Mouse (Mus musculus): ENCODE measurements around the gene Exosc3. TPM values are rescaled to one million over a fixed set of nuclear protein-coding genes. Genes with fewer than 3 reads are reported as not detected.

Exosc3 gene
- total and polyA plus RNA-seq, 3 experiments, result 165 to 255 (median 213) TPM

DNA sequence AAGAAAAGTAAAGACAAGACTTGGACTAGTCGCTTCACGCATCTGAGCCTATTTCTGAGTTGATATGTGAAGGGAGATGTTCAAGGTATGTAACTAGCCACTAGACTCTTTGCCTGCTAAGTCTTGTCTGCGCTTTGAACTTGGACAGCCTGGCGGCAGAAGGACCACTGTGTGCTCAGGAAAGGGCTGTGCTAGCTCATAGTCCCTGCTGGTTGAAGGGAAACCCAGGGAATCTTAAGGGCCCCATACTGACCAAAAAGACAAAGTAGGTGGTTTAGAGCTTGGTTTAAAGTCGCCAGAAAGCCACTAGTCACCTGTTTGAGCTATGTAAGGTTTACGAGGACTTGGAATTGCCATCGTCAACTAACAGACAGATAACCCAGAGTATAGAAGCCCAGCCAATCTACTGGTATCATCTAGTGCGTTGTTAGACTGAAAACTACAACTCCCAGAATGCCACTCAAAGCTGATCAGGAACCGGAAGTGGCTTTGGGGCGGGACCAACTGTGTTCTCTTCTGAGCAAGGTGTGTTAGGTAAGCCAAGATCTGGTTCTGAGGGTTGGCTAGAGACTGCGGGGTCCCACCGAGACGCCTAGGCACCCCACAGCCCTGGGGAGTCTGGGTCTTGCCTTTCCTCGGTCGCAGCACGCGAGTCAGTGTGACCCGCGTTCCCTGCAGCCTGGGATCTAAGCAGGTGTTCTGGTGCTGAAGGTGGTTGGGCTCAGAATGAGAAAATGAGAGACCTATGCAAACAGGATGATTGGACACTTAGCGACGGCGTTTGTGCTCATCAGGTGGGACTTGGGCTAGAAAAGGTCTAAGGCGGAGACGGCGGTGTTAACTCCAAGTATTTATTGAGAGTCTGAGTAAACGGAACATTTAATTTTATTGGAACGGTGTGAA is 45.6 kb downstream of the Exosc3 start, which contains the start of gene Trmt10b (continued):
- TF ChIP-seq HCFC1 (IDR thresholded peaks at IDR 0.05; ENCODE audit: low read depth, low read length), result peak; percentile 99
- no peak for TF ChIP-seq UBTF (IDR thresholded peaks at IDR 0.05; ENCODE audit: low read depth, low read length)
- TF ChIP-seq ZKSCAN1 (IDR thresholded peaks at IDR 0.05; ENCODE audit: borderline replicate concordance, low read depth, low read length), result no peak
- peak; percentile 96 for TF ChIP-seq ELF1 (IDR thresholded peaks at IDR 0.05; ENCODE audit: low read depth, low read length)
- TF ChIP-seq ZC3H11A (IDR thresholded peaks at IDR 0.05; ENCODE audit: low read depth, low read length), result no peak
- TF ChIP-seq JUN (IDR thresholded peaks at IDR 0.05; ENCODE audit: insufficient read depth, low read depth, low read length), result no peak
- TF ChIP-seq RCOR1 (conservative IDR thresholded peaks at IDR 0.05; ENCODE audit: low read depth, low read length), result 0 out of 2 replicates have a peak, but pooled peaks have one; percentile 23
- no peak for TF ChIP-seq SMC3 (IDR thresholded peaks at IDR 0.05; ENCODE audit: low read depth, low read length)
- 0 out of 2 replicates have a peak, but pooled peaks have one; percentile 21 for TF ChIP-seq MYC (IDR thresholded peaks at IDR 0.05; ENCODE audit: low read depth, low read length)
- TF ChIP-seq RAD21 (IDR thresholded peaks at IDR 0.05; ENCODE audit: low read depth, low read length), result no peak
- no peak for TF ChIP-seq USF1 (IDR thresholded peaks at IDR 0.05; ENCODE audit: low read depth, low read length)
- no peak for TF ChIP-seq JUND (conservative IDR thresholded peaks at IDR 0.05; ENCODE audit: low read depth, low read length)
- no peak for TF ChIP-seq EP300 (IDR thresholded peaks at IDR 0.05; ENCODE audit: low read length)
- 0 out of 2 replicates have a peak, but pooled peaks have one; percentile 45 for TF ChIP-seq NELFE (IDR thresholded peaks at IDR 0.05; ENCODE audit: low read depth, low read length)
- no peak; the same call in 1 of the 2 replicates for TF ChIP-seq TCF12 (IDR thresholded peaks at IDR 0.05; ENCODE audit: low read depth, low read length)
- no peak for TF ChIP-seq E2F4 (IDR thresholded peaks at IDR 0.05; ENCODE audit: insufficient replicate concordance, low read depth, low read length)
- TF ChIP-seq USF2 (conservative IDR thresholded peaks at IDR 0.05; ENCODE audit: low read depth, low read length), result no peak
- TF ChIP-seq ETS1 (conservative IDR thresholded peaks at IDR 0.05; ENCODE audit: low read depth, low read length), result no peak

DNA sequence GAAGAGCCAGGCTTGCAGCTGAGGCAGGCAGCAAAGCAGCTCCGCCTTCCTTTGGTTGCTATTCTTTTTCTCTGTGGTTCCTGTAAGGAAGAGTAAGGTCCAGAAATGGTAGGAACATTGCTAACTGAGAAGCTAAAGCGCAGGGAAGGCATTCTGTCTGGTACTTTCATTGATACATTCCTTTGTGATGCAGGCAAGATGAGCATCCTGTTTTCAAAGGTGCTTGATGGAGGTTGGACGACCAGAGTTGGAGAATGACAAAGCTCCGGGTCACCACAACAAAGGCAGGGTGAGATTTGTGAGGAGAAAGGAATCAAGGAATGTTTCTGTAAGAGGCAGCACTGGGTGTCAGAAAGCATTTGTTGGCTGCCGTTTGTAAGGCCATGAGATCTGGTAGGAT is 54.6 kb downstream of the Exosc3 start:
- H3K36me3 ChIP-seq (replicated peaks in 1 of 2; ENCODE audit: control insufficient read depth in 1 of 2, insufficient read depth in 1 of 2, low read length in 1 of 2), result no peaks in the 10 kb centered on the region
- no peaks in the 10 kb centered on the region for H3K79me2 ChIP-seq (replicated peaks; ENCODE audit: control insufficient read depth, extremely low read depth, insufficient read depth, poor library complexity, severe bottlenecking)
- H3K9ac ChIP-seq (ENCODE audit: insufficient read depth, low read depth), result no peak overlapping the region
- dilution Hi-C loops (cut with MboI; ENCODE audit: extremely low pct_ligation_motif_present, extremely low pct_unique_long_range_greater_than_20kb, low sequenced_read_pairs), result no loop called here
- no peaks in the 10 kb centered on the region for H3K9me3 ChIP-seq (replicated peaks; ENCODE audit: low read length)
- TF ChIP-seq USF1 (IDR thresholded peaks at IDR 0.05; ENCODE audit: low read depth, low read length) (no peak), NELFE (IDR thresholded peaks at IDR 0.05; ENCODE audit: low read depth, low read length) (no peak), MEF2A (IDR thresholded peaks at IDR 0.05; ENCODE audit: borderline replicate concordance, low read depth, low read length) (no peak), ETS1 (conservative IDR thresholded peaks at IDR 0.05; ENCODE audit: low read depth, low read length) (no peak), EP300 (IDR thresholded peaks at IDR 0.05; ENCODE audit: low read length) (no peak), KAT2A (IDR thresholded peaks at IDR 0.05; ENCODE audit: insufficient replicate concordance, low read length) (no peak), ZMIZ1 (IDR thresholded peaks at IDR 0.05; ENCODE audit: low read depth, low read length) (no peak), POLR2A (IDR thresholded peaks at IDR 0.05; ENCODE audit: low read depth, low read length) (no peak), TCF12 (IDR thresholded peaks at IDR 0.05; ENCODE audit: low read depth, low read length) (no peak), SIN3A (IDR thresholded peaks at IDR 0.05; ENCODE audit: low read length) (no peak), CHD1 (IDR thresholded peaks at IDR 0.05; ENCODE audit: low read depth, low read length) (no peak), MAFK (IDR thresholded peaks at IDR 0.05; ENCODE audit: insufficient replicate concordance, low read length) (no peak), UBTF (IDR thresholded peaks at IDR 0.05; ENCODE audit: low read depth, low read length) (no peak), ZC3H11A (IDR thresholded peaks at IDR 0.05; ENCODE audit: low read depth, low read length) (no peak), MYC (IDR thresholded peaks at IDR 0.05; ENCODE audit: low read depth, low read length) (no peak), ELF1 (IDR thresholded peaks at IDR 0.05; ENCODE audit: low read depth, low read length) (no peak)
- H3K4me1 ChIP-seq (ENCODE audit: control insufficient read depth in 1 of 2, insufficient read depth in 2 of 2), result peaks cover 0 to 5% of the 10 kb centered on the region in 2 experiments; a peak in 1 of 4 replicates
- in situ Hi-C loops (cut with MboI; ENCODE audit: low pct_ligation_motif_present, low pct_unique_long_range_greater_than_20kb, low sequenced_read_pairs), result loop anchor here (25.0 kb wide), 1 partner anchor 499 kb away; the partner anchor contains the start of gene Aldh1b1
- no peak for DNase-seq (ENCODE audit: extremely low read depth)
- no peak overlapping the region for H3K4me2 ChIP-seq (ENCODE audit: insufficient read depth, low read depth, poor library complexity, severe bottlenecking)
- H3K27me3 ChIP-seq (replicated peaks), result peaks cover 3% of the 10 kb centered on the region
- no peak overlapping the region for H3K27ac ChIP-seq (ENCODE audit: insufficient read depth, low read depth)
- no peak overlapping the region for H3K4me3 ChIP-seq (replicated peaks in 1 of 3; ENCODE audit: low read depth in 2 of 3, low read length in 2 of 3, poor library complexity in 1 of 3)
